Mouse (Mus musculus) forebrain, postnatal 0 days (tissue): ENCODE results near the gene Tspan11. TPM values are rescaled to one million over a fixed set of nuclear protein-coding genes. Genes with fewer than 3 reads are reported as not detected.

Experiments
- ATAC-seq: fragments of 200-750 bp; cut with Nextera tagmentation; 2 replicates; pipeline ENCODE4 v1.8.0; 2017; ENCODE audit warnings: mild to moderate bottlenecking, moderate library complexity
- DNase-seq: peaks from one replicate; pipeline ENCODE4 v3.0.0-alpha.2; 2015
- H3K27ac ChIP-seq: fragments of 300-500 bp; sonication (generic); 2 replicates; pipeline ENCODE4 v1.5.1; 2014; ENCODE audit warnings: low read depth, mild to moderate bottlenecking, antibody characterized with exemption, low read length, moderate library complexity, mixed read lengths
- H3K27me3 ChIP-seq: fragments of 300-500 bp; sonication (generic); 2 replicates; pipeline ENCODE4 v1.6.1; 2014; ENCODE audit warnings: mild to moderate bottlenecking, low read length, mixed read lengths; ENCODE audit not compliant: insufficient read depth
- H3K36me3 ChIP-seq: fragments of 300-500 bp; sonication (generic); 2 replicates; pipeline ENCODE4 v1.6.1; 2014; ENCODE audit warnings: mild to moderate bottlenecking, moderate library complexity; ENCODE audit not compliant: insufficient read depth
- H3K4me1 ChIP-seq: fragments of 300-500 bp; sonication (generic); 2 replicates; pipeline ENCODE4 v1.6.1; 2014; ENCODE audit warnings: antibody characterized with exemption; ENCODE audit not compliant: insufficient read depth
- H3K4me2 ChIP-seq: fragments of 300-500 bp; sonication (generic); 2 replicates; pipeline ENCODE4 v1.6.1; 2014; ENCODE audit warnings: low read depth, mild to moderate bottlenecking, moderate library complexity
- H3K4me3 ChIP-seq: fragments of 300-500 bp; sonication (generic); 2 replicates; pipeline ENCODE4 v1.5.1; 2014; ENCODE audit warnings: low read depth, low read length, mixed read lengths
- H3K9ac ChIP-seq: fragments of 300-500 bp; sonication (generic); 2 replicates; pipeline ENCODE4 v1.6.1; 2014; ENCODE audit warnings: mild to moderate bottlenecking
- H3K9me3 ChIP-seq: fragments of 300-500 bp; sonication (generic); 2 replicates; pipeline ENCODE4 v1.6.1; 2016; ENCODE audit warnings: low read length
- CTCF ChIP-seq: sonication (generic); IDR thresholded peaks from 2 replicates; pipeline ENCODE4 v1.5.1; 2016; ENCODE audit warnings: antibody characterized with exemption, control low read depth, low read depth
- WGBS: fragments of 180-500 bp; shearing (Covaris S2); extraction: QIAGEN DNeasy Blood & Tissue Kit; methylation state at CpG from one replicate; pipeline ENCODE4 v1.1.7; 2014; 5-methylcytosine and 5-hydroxymethylcytosine counted together
- polyA plus RNA-seq: library from polyadenylated mRNA; unstranded; fragments of >200 nt; fragmentation: Nextera tagmentation; extraction: Ambion mirVana; gene quantifications from 2 replicates; pipeline ENCODE4 v1.2.1, GENCODE M21; 2015
- total RNA-seq: library from RNA; depleted of rRNA; stranded (reverse); fragments of >200 nt; gene quantifications from 2 replicates; pipeline ENCODE4 v1.2.3, GENCODE M21; 2014

The Tspan11 gene
- total and polyA plus RNA-seq, 2 experiments from 2014 or later, result 6.4 to 6.8 TPM

DNA sequence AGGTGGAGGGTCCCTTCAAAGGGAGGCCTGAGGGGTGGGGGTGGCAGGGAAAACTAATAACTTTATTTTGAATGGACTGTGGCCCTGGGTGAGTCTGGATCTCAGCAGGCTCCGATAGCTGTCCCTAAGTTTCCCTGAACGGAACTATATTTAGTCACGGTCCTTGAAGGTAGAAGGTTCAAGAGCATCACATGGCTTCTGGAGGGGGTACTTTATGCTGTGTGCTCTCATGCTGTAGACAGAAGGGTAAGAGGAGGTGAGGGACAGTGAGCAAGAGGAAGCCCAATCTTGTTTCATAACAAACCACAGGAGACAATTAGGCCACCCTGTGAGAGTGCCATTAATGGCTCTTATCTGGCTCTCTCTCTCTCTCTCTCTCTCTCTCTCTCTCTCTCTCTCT, 10.0 kb downstream of the Tspan11 start:
- Histone ChIP-seq H3K4me1 (no peaks in the 10 kb centered on the region), H3K36me3 (no peaks in the 10 kb centered on the region), H3K9me3 (0 out of 2 replicates have a peak, but pooled peaks cover 3% of the 10 kb centered on the region), H3K9ac (no peak overlapping the region), H3K27ac (no peak overlapping the region), H3K4me3 (no peak overlapping the region), H3K4me2 (no peak overlapping the region), H3K27me3 (no peaks in the 10 kb centered on the region)
- DNase-seq, result no peak
- ATAC-seq, result no peak
- 96% methylated on average over 3 of the region's 3 CpGs for WGBS
- TF ChIP-seq CTCF, result no peak

DNA sequence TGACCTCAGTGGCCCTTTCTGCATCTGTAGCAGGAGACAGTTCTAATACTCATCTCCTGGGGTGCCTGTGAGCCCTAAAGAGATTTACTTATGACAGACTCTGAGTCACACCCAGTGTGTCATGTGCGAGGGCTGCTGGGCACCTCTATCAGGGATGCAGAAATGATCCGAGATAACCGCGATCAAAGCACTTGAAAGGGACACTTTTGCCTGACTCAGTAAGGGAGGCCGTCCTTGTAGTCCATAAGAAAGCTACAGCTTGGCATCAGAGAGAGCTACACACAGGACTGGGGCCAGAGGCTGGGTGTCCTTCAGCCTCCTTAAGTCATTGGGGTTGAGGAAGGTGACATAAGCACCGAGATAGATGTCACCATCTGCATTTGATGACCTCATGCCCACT, 12.7 kb downstream of the Tspan11 start:
- H3K4me1 ChIP-seq, result no peaks in the 10 kb centered on the region
- H3K27ac ChIP-seq, result no peak overlapping the region
- TF ChIP-seq CTCF, result no peak
- 0 out of 2 replicates have a peak, but pooled peaks cover 3% of the 10 kb centered on the region for H3K9me3 ChIP-seq
- no peak for DNase-seq
- H3K27me3 ChIP-seq, result no peaks in the 10 kb centered on the region
- WGBS, result 86% methylated on average over 6 of the region's 6 CpGs
- H3K36me3 ChIP-seq, result no peaks in the 10 kb centered on the region
- H3K4me2 ChIP-seq, result no peak overlapping the region
- no peak overlapping the region for H3K4me3 ChIP-seq
- no peak for ATAC-seq
- H3K9ac ChIP-seq, result no peak overlapping the region

DNA sequence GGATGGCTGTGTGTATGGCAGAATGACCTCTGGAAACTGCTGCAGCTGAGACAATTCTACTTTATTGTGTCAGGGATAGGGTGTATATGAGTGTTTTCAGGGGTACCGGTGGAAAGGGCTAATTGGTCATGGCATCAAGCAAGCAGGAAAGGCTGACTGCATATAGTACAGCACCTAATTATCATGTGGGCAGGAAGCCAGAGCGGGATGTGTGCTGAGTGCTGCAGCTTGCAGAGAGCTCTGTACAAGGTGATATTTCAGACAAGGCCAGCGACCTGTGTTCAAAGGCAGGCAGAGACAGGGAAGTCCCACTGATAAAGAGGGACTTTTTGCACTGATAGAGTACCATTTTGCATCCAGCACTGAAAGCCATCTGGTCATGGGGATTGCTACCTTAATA, 13.9 kb downstream of the Tspan11 start:
- no peaks in the 10 kb centered on the region for H3K27me3 ChIP-seq
- H3K4me3 ChIP-seq, result no peak overlapping the region
- no peak overlapping the region for H3K4me2 ChIP-seq
- 0 out of 2 replicates have a peak, but pooled peaks cover 3% of the 10 kb centered on the region for H3K9me3 ChIP-seq
- no peaks in the 10 kb centered on the region for H3K4me1 ChIP-seq
- no peak for DNase-seq
- ATAC-seq, result no peak
- no peaks in the 10 kb centered on the region for H3K36me3 ChIP-seq
- H3K9ac ChIP-seq, result no peak overlapping the region
- H3K27ac ChIP-seq, result no peak overlapping the region
- no peak for TF ChIP-seq CTCF
- 55% methylated on average over 3 of the region's 3 CpGs for WGBS

DNA sequence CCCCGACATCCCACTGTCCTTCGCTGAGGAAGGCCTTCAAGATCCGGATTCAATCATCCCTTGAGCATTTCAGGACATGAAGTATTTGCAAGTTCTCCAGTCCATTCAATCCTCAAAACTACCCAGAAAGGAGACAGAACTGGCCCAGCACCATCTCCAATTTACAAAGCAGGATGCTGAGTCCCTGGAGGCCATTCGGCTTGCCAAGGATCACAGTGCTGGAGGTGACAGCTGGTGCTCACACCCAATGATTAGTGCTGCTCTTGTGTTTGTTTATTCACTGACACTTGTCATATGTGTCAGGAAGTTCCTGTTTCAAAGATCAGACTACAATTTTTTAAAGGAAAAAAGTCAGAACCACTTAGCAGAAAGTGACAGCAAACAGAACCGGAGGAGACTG, 14.3 kb downstream of the Tspan11 start:
- 76% methylated on average over 5 of the region's 5 CpGs for WGBS
- no peak overlapping the region for H3K27ac ChIP-seq

DNA sequence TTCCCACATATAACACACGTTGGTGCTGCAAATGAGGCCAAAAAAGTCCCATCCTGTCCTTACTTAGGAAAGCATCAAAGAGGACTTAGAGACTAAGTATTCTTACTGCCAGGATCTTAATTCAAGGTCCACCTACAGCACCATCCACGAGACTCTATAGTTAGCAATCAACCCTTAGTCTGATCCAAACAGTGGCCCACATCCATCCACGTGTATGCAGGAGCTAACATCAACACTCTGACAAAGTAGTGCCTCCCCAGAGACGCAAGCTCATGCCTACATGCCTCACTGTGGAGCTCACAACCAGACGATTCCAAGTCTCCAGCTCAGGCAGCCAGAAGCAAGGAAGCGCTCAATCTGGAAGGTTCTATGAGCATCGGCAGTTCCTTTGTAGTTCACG, 15.2 kb downstream of the Tspan11 start:
- Histone ChIP-seq H3K4me2 (no peak overlapping the region), H3K9me3 (0 out of 2 replicates have a peak, but pooled peaks cover 3% of the 10 kb centered on the region), H3K36me3 (no peaks in the 10 kb centered on the region), H3K27me3 (no peaks in the 10 kb centered on the region), H3K27ac (no peak overlapping the region), H3K9ac (no peak overlapping the region), H3K4me1 (no peaks in the 10 kb centered on the region), H3K4me3 (no peak overlapping the region)
- DNase-seq (no peak), ATAC-seq (no peak)
- 87% methylated on average over 8 of the region's 8 CpGs for WGBS
- TF ChIP-seq CTCF, result no peak

More for the DNA sequence above, 14.3 kb downstream of the Tspan11 start:
- ATAC-seq (no peak), DNase-seq (no peak)
- H3K9ac ChIP-seq, result no peak overlapping the region
- no peaks in the 10 kb centered on the region for H3K27me3 ChIP-seq
- H3K4me3 ChIP-seq, result no peak overlapping the region
- no peaks in the 10 kb centered on the region for H3K4me1 ChIP-seq
- H3K9me3 ChIP-seq, result 0 out of 2 replicates have a peak, but pooled peaks cover 3% of the 10 kb centered on the region
- no peak overlapping the region for H3K4me2 ChIP-seq
- TF ChIP-seq CTCF, result no peak
- H3K36me3 ChIP-seq, result no peaks in the 10 kb centered on the region

DNA sequence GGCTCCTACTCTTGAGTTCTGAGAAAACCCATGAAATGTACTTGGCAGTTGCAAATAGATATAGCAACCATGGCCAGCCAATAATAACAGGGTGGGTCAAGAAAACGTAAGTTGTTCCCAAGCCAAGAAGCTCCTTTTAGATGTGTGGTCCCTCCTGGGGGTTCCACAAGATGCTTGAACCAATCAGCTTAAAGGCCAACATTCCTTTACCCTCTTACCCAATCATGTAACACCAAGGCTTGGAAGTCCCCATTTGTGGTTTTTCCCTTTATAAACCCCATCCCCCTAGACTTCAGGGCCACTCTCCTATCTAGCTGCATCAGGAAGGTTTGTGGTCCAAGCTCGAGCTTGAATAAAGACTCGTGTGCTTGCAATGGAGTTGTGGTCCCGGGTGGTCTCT, 23.2 kb downstream of the Tspan11 start:
- WGBS, result 87% methylated on average over 4 of the region's 4 CpGs
- DNase-seq, result no peak
- Histone ChIP-seq H3K4me3 (no peak overlapping the region), H3K27me3 (no peaks in the 10 kb centered on the region), H3K27ac (no peak overlapping the region), H3K36me3 (no peaks in the 10 kb centered on the region), H3K4me2 (no peak overlapping the region), H3K4me1 (no peaks in the 10 kb centered on the region), H3K9ac (no peak overlapping the region), H3K9me3 (no peaks in the 10 kb centered on the region)
- ATAC-seq, result no peak
- no peak for TF ChIP-seq CTCF

DNA sequence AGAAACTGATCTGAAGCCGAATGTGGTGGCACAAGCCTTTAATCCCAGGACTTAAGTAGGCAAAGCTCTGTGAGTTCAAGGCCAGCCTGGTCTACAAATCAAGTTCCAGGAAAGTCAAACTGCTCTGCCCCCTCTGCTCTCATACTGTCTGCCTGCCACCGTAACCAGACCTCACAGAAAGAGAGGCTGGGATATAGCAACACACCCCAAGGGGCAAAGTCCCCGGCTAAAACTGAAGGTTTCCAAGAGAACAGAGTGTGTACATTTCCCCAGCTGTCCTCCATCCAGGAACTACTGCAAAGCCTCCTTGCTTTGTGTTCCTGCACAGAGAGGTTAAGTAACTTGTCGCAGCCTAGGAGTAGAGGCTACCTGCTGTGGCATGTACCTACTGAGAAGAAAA, 24.3 kb downstream of the Tspan11 start:
- no peak for TF ChIP-seq CTCF
- ATAC-seq, result no peak
- Histone ChIP-seq H3K4me1 (no peaks in the 10 kb centered on the region), H3K9ac (no peak overlapping the region), H3K27me3 (no peaks in the 10 kb centered on the region), H3K4me2 (no peak overlapping the region), H3K4me3 (no peak overlapping the region), H3K36me3 (no peaks in the 10 kb centered on the region), H3K27ac (no peak overlapping the region), H3K9me3 (no peaks in the 10 kb centered on the region)
- 69% methylated on average over 4 of the region's 4 CpGs for WGBS
- DNase-seq, result no peak

DNA sequence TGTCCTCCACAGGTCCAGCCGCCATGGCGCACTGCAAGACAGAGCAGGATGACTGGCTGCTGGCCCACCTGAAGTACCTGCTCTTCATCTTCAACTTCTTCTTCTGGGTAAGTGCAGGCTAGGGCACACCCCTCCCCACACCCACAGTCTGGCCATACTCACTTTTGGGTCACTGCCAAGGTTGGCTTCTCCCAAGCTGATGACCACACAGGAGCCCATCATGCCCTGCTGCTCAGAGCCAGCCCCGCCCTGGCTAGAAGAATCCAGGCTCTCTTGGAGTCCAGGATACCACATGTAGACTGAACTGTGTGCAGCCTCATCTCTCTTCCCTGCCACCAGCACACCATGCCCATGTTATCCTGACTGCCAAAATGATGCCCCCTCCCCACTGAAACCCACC, 25.5 kb downstream of the Tspan11 start:
- WGBS, result 94% methylated on average over 3 of the region's 3 CpGs
- no peak for ATAC-seq
- Histone ChIP-seq H3K9me3 (no peaks in the 10 kb centered on the region), H3K4me2 (no peak overlapping the region), H3K4me3 (no peak overlapping the region), H3K36me3 (no peaks in the 10 kb centered on the region), H3K9ac (no peak overlapping the region), H3K4me1 (no peaks in the 10 kb centered on the region), H3K27me3 (no peaks in the 10 kb centered on the region), H3K27ac (no peak overlapping the region)
- DNase-seq, result no peak
- TF ChIP-seq CTCF, result no peak
